ENCODE assay signal across 23 mouse cellular contexts in genomic region chr10:40185956-40186355, GRCm38 (mm10).
"Had no signal": no experiment of that assay in that cellular context is flagged by ENCODE, and none has a peak within 500 bp of the region (broad histone marks: within the 10 kb centered on the region; RNA-seq: fewer than 3 reads in every experiment).

No protein-coding gene starts in this region.

- H3K9ac ChIP-seq: heart, embryonic 12.5 days; hindbrain, embryonic 12.5 days; hindbrain, embryonic 15.5 days; limb, embryonic 12.5 days; liver, embryonic 13.5 days; liver, embryonic 15.5 days had no signal

- H3K9me3 ChIP-seq: heart, embryonic 10.5 days; heart, embryonic 12.5 days; hindbrain, embryonic 12.5 days; hindbrain, embryonic 15.5 days; limb, embryonic 10.5 days; limb, embryonic 12.5 days; liver, embryonic 13.5 days; liver, embryonic 15.5 days had no signal

- H3K27ac ChIP-seq: heart, embryonic 10.5 days; hindbrain, embryonic 12.5 days; hindbrain, embryonic 15.5 days; hindbrain, postnatal 0 days; layer of hippocampus, adult 2 months; left cerebral cortex, adult 2 months; limb, embryonic 10.5 days; limb, embryonic 12.5 days; liver, embryonic 13.5 days; liver, embryonic 15.5 days had no signal

- ATAC-seq: hindbrain, postnatal 0 days; intestine, embryonic 16.5 days had no signal

- H3K4me2 ChIP-seq: heart, embryonic 12.5 days; hindbrain, embryonic 12.5 days; hindbrain, embryonic 15.5 days; limb, embryonic 12.5 days; liver, embryonic 11.5 days; liver, embryonic 13.5 days; liver, embryonic 15.5 days had no signal

- H3K4me3 ChIP-seq: heart, embryonic 10.5 days; heart, embryonic 12.5 days; hindbrain, embryonic 12.5 days; hindbrain, embryonic 15.5 days; layer of hippocampus, adult 2 months; left cerebral cortex, adult 2 months; limb, embryonic 10.5 days; limb, embryonic 12.5 days; liver, embryonic 13.5 days; liver, embryonic 15.5 days had no signal

- H3K4me1 ChIP-seq: hindbrain, embryonic 12.5 days; hindbrain, embryonic 15.5 days had no signal

- DNase-seq: gastrocnemius, postnatal 14 days; gastrocnemius, postnatal 36 days; heart, adult 18-20 months; heart, postnatal 10 days; kidney, adult 11 months; kidney, adult 8-10 months; kidney, postnatal 10 days; kidney, postnatal 25 days; kidney, postnatal 4 days; liver; liver, embryonic 13.5 days had no signal

- H3K36me3 ChIP-seq: heart, embryonic 10.5 days; heart, embryonic 12.5 days; hindbrain, embryonic 12.5 days; hindbrain, embryonic 15.5 days; limb, embryonic 10.5 days; limb, embryonic 12.5 days; liver, embryonic 13.5 days; liver, embryonic 15.5 days had no signal

- H3K27me3 ChIP-seq: hindbrain, embryonic 12.5 days; hindbrain, embryonic 15.5 days; limb, embryonic 12.5 days had no signal
